Comparison of ENCODE assay signal across 9 mouse cellular contexts in the genomic region with DNA sequence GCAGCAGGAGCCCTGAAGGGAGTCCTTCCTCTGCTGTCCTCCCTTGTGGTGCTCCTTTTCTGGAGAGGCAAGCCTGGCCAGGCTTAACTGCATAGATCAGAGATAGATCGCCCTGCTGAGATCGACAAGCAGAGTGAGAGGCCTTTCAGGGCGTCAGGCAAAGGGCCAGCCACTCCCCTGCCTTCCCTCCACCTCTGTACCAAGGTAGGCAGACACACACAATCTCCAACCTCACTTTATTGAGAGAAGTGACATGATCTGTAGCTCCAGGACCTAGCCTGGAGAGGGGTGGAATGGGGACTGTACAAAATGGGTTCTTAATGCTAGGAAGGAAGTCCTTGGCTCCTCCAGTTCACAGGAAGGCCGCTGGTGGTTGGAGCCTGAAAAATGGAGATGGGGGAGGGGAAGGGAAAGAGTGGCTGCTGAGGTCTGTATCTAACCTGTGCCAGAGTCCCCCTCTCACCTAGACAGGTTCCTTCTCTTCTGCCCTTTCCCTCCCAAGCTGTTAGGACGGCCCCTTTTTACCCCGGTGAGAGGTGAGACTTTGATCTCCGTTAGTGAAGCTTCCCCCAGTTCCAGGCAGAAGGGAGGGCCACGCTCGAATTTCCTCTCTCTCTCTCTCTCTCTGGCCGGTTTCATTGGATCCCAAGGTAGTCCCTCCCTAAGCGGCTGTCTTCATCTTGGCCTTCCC. TPM values are rescaled to one million over a fixed set of nuclear protein-coding genes. Genes with fewer than 3 reads are reported as not detected.
A peak's percentile ranks its signal among the peaks of the same experiment; 100 is the strongest.
DNase-seq lines count a peak whose midpoint lies in the region; ATAC-seq lines count a peak whose summit lies in the region.
"Had no signal": no experiment of that assay in that cellular context is flagged by ENCODE, and none has a peak within 500 bp of the region (broad histone marks: within the 10 kb centered on the region; RNA-seq: fewer than 3 reads in every experiment).

No protein-coding gene starts in this region.

- peak; percentile 52 for ATAC-seq in intestine, embryonic 14.5 days (replicated peaks; ENCODE audit: low FRiP score, low TSS enrichment, low read depth)
- ATAC-seq in limb, embryonic 13.5 days (ENCODE audit: low FRiP score, low read depth): no peak

- 11% methylated on average over 11 of the region's 11 CpGs for whole genome bisulfite sequencing in intestine, embryonic 14.5 days
- 8% methylated on average over 11 of the region's 11 CpGs for WGBS in limb, embryonic 13.5 days

- H3K9me3 ChIP-seq in intestine, embryonic 14.5 days (ENCODE audit: control insufficient read depth, low read length): no peaks in the 10 kb centered on the region
- no peaks in the 10 kb centered on the region; the same call in 1 of the 2 replicates for H3K9me3 ChIP-seq in limb, embryonic 13.5 days
- H3K9me3 ChIP-seq: embryonic facial prominence, embryonic 15.5 days had no signal

- H3K27me3 ChIP-seq in intestine, embryonic 14.5 days (replicated peaks; ENCODE audit: control insufficient read depth, insufficient read depth, low read length): peaks cover 60% of the 10 kb centered on the region
- H3K27me3 ChIP-seq in limb, embryonic 13.5 days: peaks cover 68% of the 10 kb centered on the region

- DNase-seq in kidney, adult 11 months: peak; percentile 53
- no peak for DNase-seq in kidney, adult 18-20 months
- DNase-seq in ZHBTc4 (ENCODE audit: low read depth, low spot score): peak; percentile 59
- DNase-seq in intestine, embryonic 14.5 days (ENCODE audit: low spot score): peak; percentile 71
- no peak for DNase-seq in frontal cortex, postnatal 36 days (ENCODE audit: low spot score in 2 of 2)
- DNase-seq in c-Kit-positive CD71-positive TER-119-positive erythroid progenitor cells, embryonic 14.5 days (ENCODE audit: low spot score): no peak

- peaks cover 33% of the 10 kb centered on the region for H3K36me3 ChIP-seq in intestine, embryonic 14.5 days (ENCODE audit: control insufficient read depth, insufficient read depth, low read length)
- H3K36me3 ChIP-seq in limb, embryonic 13.5 days: peaks cover 39% of the 10 kb centered on the region

- no peak overlapping the region for H3K27ac ChIP-seq in intestine, embryonic 14.5 days (ENCODE audit: low read depth)
- H3K27ac ChIP-seq in limb, embryonic 13.5 days: no peak overlapping the region
- H3K27ac ChIP-seq: embryonic facial prominence, embryonic 15.5 days had no signal

- H3K9ac ChIP-seq in intestine, embryonic 14.5 days (ENCODE audit: low read length): 0 out of 2 replicates have a peak overlapping the region, but pooled peaks have one; percentile 25
- H3K9ac ChIP-seq in limb, embryonic 13.5 days: 0 out of 2 replicates have a peak overlapping the region, but pooled peaks have one; percentile 4
- H3K9ac ChIP-seq: embryonic facial prominence, embryonic 15.5 days had no signal

- no peak overlapping the region for H3K4me3 ChIP-seq in intestine, embryonic 14.5 days (ENCODE audit: low read depth, low read length)
- H3K4me3 ChIP-seq in limb, embryonic 13.5 days: no peak overlapping the region
- H3K4me3 ChIP-seq: embryonic facial prominence, embryonic 15.5 days had no signal

- peak overlapping the region; percentile 38 for H3K4me2 ChIP-seq in intestine, embryonic 14.5 days (ENCODE audit: low read length)
- H3K4me2 ChIP-seq in limb, embryonic 13.5 days (replicated peaks): peak overlapping the region; percentile 9; the same call in 1 of the 2 replicates
- H3K4me2 ChIP-seq: embryonic facial prominence, embryonic 15.5 days had no signal

- H3K4me1 ChIP-seq in intestine, embryonic 14.5 days (replicated peaks; ENCODE audit: control insufficient read depth, insufficient read depth, low read length): peaks cover 17% of the 10 kb centered on the region
- peaks cover 20% of the 10 kb centered on the region; the same call in 1 of the 2 replicates for H3K4me1 ChIP-seq in limb, embryonic 13.5 days

RNA-seq across cellular contexts. Expression of gene C1ql4, which starts 3.6 kb away (rescaled TPM):
- polyA plus RNA-seq in intestine, embryonic 14.5 days (2014; fragmentation: Nextera tagmentation; extraction: Ambion mirVana): 0.16 TPM in 1 of 2 replicates, not detected in the other
- polyA plus RNA-seq in limb, embryonic 13.5 days (2015; fragmentation: Nextera tagmentation; extraction: Ambion mirVana): not detected in 2 replicates
- polyA plus RNA-seq: G1E had no signal

RNA-seq across cellular contexts. Expression of gene Dnajc22, which starts 9.0 kb away (rescaled TPM):
- polyA plus RNA-seq in intestine, embryonic 14.5 days (2014; fragmentation: Nextera tagmentation; extraction: Ambion mirVana): 16.3 and 20.2 TPM in 2 replicates
- polyA plus RNA-seq in limb, embryonic 13.5 days (2015; fragmentation: Nextera tagmentation; extraction: Ambion mirVana): 0.83 and 1.0 TPM in 2 replicates
- polyA plus RNA-seq: G1E had no signal

RNA-seq across cellular contexts. Expression of gene Troap, which starts 9.6 kb away (rescaled TPM):
- polyA plus RNA-seq in intestine, embryonic 14.5 days (2014; fragmentation: Nextera tagmentation; extraction: Ambion mirVana): 25.4 and 27.7 TPM in 2 replicates
- 36.2 and 37.5 TPM in 2 replicates for polyA plus RNA-seq in limb, embryonic 13.5 days (2015; fragmentation: Nextera tagmentation; extraction: Ambion mirVana)

RNA-seq across cellular contexts. Expression of gene Prph, which starts 29.0 kb away (rescaled TPM):
- 54.4 and 56.3 TPM in 2 replicates for polyA plus RNA-seq in intestine, embryonic 14.5 days (2014; fragmentation: Nextera tagmentation; extraction: Ambion mirVana)
- 1.0 and 1.2 TPM in 2 replicates for polyA plus RNA-seq in limb, embryonic 13.5 days (2015; fragmentation: Nextera tagmentation; extraction: Ambion mirVana)
- polyA plus RNA-seq: G1E had no signal

RNA-seq across cellular contexts. Expression of gene Spats2, which starts 41.7 kb away (rescaled TPM):
- 38.4 and 41.4 TPM in 2 replicates for polyA plus RNA-seq in intestine, embryonic 14.5 days (2014; fragmentation: Nextera tagmentation; extraction: Ambion mirVana)
- polyA plus RNA-seq in limb, embryonic 13.5 days (2015; fragmentation: Nextera tagmentation; extraction: Ambion mirVana): 50.3 and 50.5 TPM in 2 replicates
- polyA plus RNA-seq: G1E had no signal

Comparison
In these comparisons a context has a peak if more than half of its experiments do, and no peak if none do; other contexts are left out.
1. DNase-seq: peak in kidney, adult 11 months (single experiment), ZHBTc4 (single experiment) and intestine, embryonic 14.5 days (single experiment); none in kidney, adult 18-20 months (single experiment), frontal cortex, postnatal 36 days (0 of 2) and c-Kit-positive CD71-positive TER-119-positive erythroid progenitor cells, embryonic 14.5 days (single experiment).